8 mouse cellular contexts compared by ENCODE assay signal in genomic region chr17:51831702-51832420, GRCm38 (mm10). TPM values are rescaled to one million over a fixed set of nuclear protein-coding genes. Genes with fewer than 3 reads are reported as not detected.
DNase-seq lines count a peak whose midpoint lies in the region; ATAC-seq and TF ChIP-seq lines count a peak whose summit lies in the region.

No protein-coding gene starts in this region.

- H3K9me3 ChIP-seq in heart, postnatal 0 days (replicated peaks; ENCODE audit: control insufficient read depth, low read length): no peaks in the 10 kb centered on the region
- no peaks in the 10 kb centered on the region for H3K9me3 ChIP-seq in limb, embryonic 15.5 days
- no peaks in the 10 kb centered on the region for H3K9me3 ChIP-seq in neural tube, embryonic 13.5 days

- H3K27ac ChIP-seq in heart, postnatal 0 days (ENCODE audit: low read depth): peak overlapping the region; percentile 57; the same call in 1 of the 2 replicates
- no peak overlapping the region for H3K27ac ChIP-seq in limb, embryonic 15.5 days
- H3K27ac ChIP-seq in neural tube, embryonic 13.5 days (replicated peaks): peak overlapping the region; percentile 64; the same call in 1 of the 2 replicates

- H3K4me1 ChIP-seq in heart, postnatal 0 days (ENCODE audit: control insufficient read depth, insufficient read depth): peaks cover 13% of the 10 kb centered on the region
- peaks cover 23% of the 10 kb centered on the region for H3K4me1 ChIP-seq in limb, embryonic 15.5 days
- H3K4me1 ChIP-seq in neural tube, embryonic 13.5 days (replicated peaks): peaks cover 29% of the 10 kb centered on the region

- peak; percentile 36 for DNase-seq in gastrocnemius, postnatal 10 days
- DNase-seq in gastrocnemius, adult 8-10 months (ENCODE audit: low spot score in 2 of 2): no peak
- peak; percentile 50 to 61 for DNase-seq in CD8-positive naive resting alpha-beta T cell, adult 2 months (ENCODE audit: low read depth in 2 of 2, low spot score in 2 of 2)
- DNase-seq in cerebellum, postnatal 36 days: peak; percentile 13 to 15
- no peak for DNase-seq in heart, postnatal 0 days (ENCODE audit: low spot score)
- no peak for DNase-seq in yolk sac, embryonic 10.5 days (ENCODE audit: low spot score)

- H3K4me2 ChIP-seq in heart, postnatal 0 days (ENCODE audit: low read depth, low read length): peak overlapping the region; percentile 99
- peak overlapping the region; percentile 99 for H3K4me2 ChIP-seq in limb, embryonic 15.5 days
- peak overlapping the region; percentile 99 for H3K4me2 ChIP-seq in neural tube, embryonic 13.5 days

- peaks cover 75% of the 10 kb centered on the region for H3K27me3 ChIP-seq in heart, postnatal 0 days (ENCODE audit: control insufficient read depth, insufficient read depth, low read length)
- peaks cover 57% of the 10 kb centered on the region for H3K27me3 ChIP-seq in limb, embryonic 15.5 days
- peaks cover 57% of the 10 kb centered on the region for H3K27me3 ChIP-seq in neural tube, embryonic 13.5 days

- TF ChIP-seq CTCF in heart, postnatal 0 days (IDR thresholded peaks at IDR 0.05; ENCODE audit: low read depth): no peak

- ATAC-seq in heart, postnatal 0 days (ENCODE audit: insufficient read depth, low read depth): no peak; the same call in 1 of the 2 replicates
- ATAC-seq in limb, embryonic 15.5 days (ENCODE audit: insufficient number of reproducible peaks, low FRiP score, low TSS enrichment, low read depth): no peak
- 0 out of 2 replicates have a peak, but pooled peaks have one; percentile 9 for ATAC-seq in neural tube, embryonic 13.5 days (ENCODE audit: low read depth)

- H3K9ac ChIP-seq in heart, postnatal 0 days (replicated peaks; ENCODE audit: low read depth, low read length): peak overlapping the region; percentile 67
- H3K9ac ChIP-seq in limb, embryonic 15.5 days: peak overlapping the region; percentile 48
- H3K9ac ChIP-seq in neural tube, embryonic 13.5 days: peak overlapping the region; percentile 81

- peak overlapping the region; percentile 81 for H3K4me3 ChIP-seq in heart, postnatal 0 days (ENCODE audit: low read depth, low read length)
- peak overlapping the region; percentile 70 for H3K4me3 ChIP-seq in limb, embryonic 15.5 days
- peak overlapping the region; percentile 71 for H3K4me3 ChIP-seq in neural tube, embryonic 13.5 days

- TF ChIP-seq EP300 in heart, postnatal 0 days (IDR thresholded peaks at IDR 0.05; ENCODE audit: low read depth): no peak

- under 1% methylated on average over 57 of the region's 57 CpGs for WGBS in heart, postnatal 0 days
- under 1% methylated on average over 57 of the region's 57 CpGs for WGBS in limb, embryonic 15.5 days
- WGBS in neural tube, embryonic 13.5 days: under 1% methylated on average over 57 of the region's 57 CpGs

- H3K36me3 ChIP-seq in heart, postnatal 0 days (replicated peaks; ENCODE audit: control insufficient read depth, insufficient read depth, low read length): no peaks in the 10 kb centered on the region
- no peaks in the 10 kb centered on the region for H3K36me3 ChIP-seq in limb, embryonic 15.5 days
- H3K36me3 ChIP-seq in neural tube, embryonic 13.5 days: no peaks in the 10 kb centered on the region

RNA-seq across cellular contexts. Expression of gene Satb1, which starts 1.2 kb away (rescaled TPM):
- 10 to 100 TPM; 82.9 to 84.3 TPM for total RNA-seq in gastrocnemius, postnatal 10 days (2021)
- total RNA-seq in gastrocnemius, adult 8-10 months (2022): 100 to 1,000 TPM in 1 of 4 experiments, 10 to 100 TPM in 3; 69.8 to 101 (median 87.3) TPM
- total RNA-seq in heart, postnatal 0 days (2014; rRNA removed; ENCODE audit: low replicate concordance): 17.4 and 30.6 TPM in 2 replicates
- polyA plus RNA-seq in heart, postnatal 0 days (2015; fragmentation: Nextera tagmentation; extraction: Ambion mirVana): 8.1 and 8.4 TPM in 2 replicates
- polyA plus RNA-seq in limb, embryonic 15.5 days (2015; fragmentation: Nextera tagmentation; extraction: Ambion mirVana): 15.5 and 16.5 TPM in 2 replicates
- polyA plus RNA-seq in neural tube, embryonic 13.5 days (2015; fragmentation: Nextera tagmentation; extraction: Ambion mirVana): 29.3 and 32.2 TPM in 2 replicates

Comparison
In these comparisons a context has a peak if more than half of its experiments do, and no peak if none do; other contexts are left out.
1. DNase-seq: peak in gastrocnemius, postnatal 10 days (single experiment), CD8-positive naive resting alpha-beta T cell, adult 2 months (2 of 2) and cerebellum, postnatal 36 days (2 of 2); none in gastrocnemius, adult 8-10 months (0 of 2), heart, postnatal 0 days (single experiment) and yolk sac, embryonic 10.5 days (single experiment).
2. Peak in every context shown above with its lines, with median percentiles within 50 percentile points of each other: H3K4me2 ChIP-seq, H3K4me3 ChIP-seq and H3K9ac ChIP-seq.